Mouse (Mus musculus) liver, embryonic 12.5 days (tissue): ENCODE data around the gene Gstm1. TPM values are rescaled to one million over a fixed set of nuclear protein-coding genes. Genes with fewer than 3 reads are reported as not detected.
"Not testable (repeated sequence)": the region's sequence is repeated elsewhere in the genome, so short reads cannot be mapped to it uniquely, and the experiment has no call there.

Experiments used
- ATAC-seq: fragments of 200-750 bp; cut with Nextera tagmentation; 2 replicates; pipeline ENCODE4 v1.8.0; 2017; ENCODE audit warnings: moderate number of reproducible peaks, mild to moderate bottlenecking, moderate library complexity
- H3K27ac ChIP-seq: fragments of 300-500 bp; sonication (generic); 2 replicates; pipeline ENCODE4 v1.5.1; 2016; ENCODE audit warnings: mild to moderate bottlenecking
- H3K27me3 ChIP-seq: fragments of 300-500 bp; sonication (generic); replicated peaks from 2 replicates; pipeline ENCODE4 v1.6.1; 2016; ENCODE audit warnings: mild to moderate bottlenecking, moderate library complexity
- H3K36me3 ChIP-seq: fragments of 300-500 bp; sonication (generic); 2 replicates; pipeline ENCODE4 v1.6.1; 2016; ENCODE audit warnings: mild to moderate bottlenecking, moderate library complexity
- H3K4me1 ChIP-seq: fragments of 300-500 bp; sonication (generic); 2 replicates; pipeline ENCODE4 v1.6.1; 2016
- H3K4me2 ChIP-seq: fragments of 300-500 bp; sonication (generic); 2 replicates; pipeline ENCODE4 v1.6.1; 2016; ENCODE audit warnings: mild to moderate bottlenecking, moderate library complexity
- H3K4me3 ChIP-seq: fragments of 300-500 bp; sonication (generic); 2 replicates; pipeline ENCODE4 v1.5.1; 2016; ENCODE audit warnings: mild to moderate bottlenecking, moderate library complexity
- H3K9ac ChIP-seq: fragments of 300-500 bp; sonication (generic); 2 replicates; pipeline ENCODE4 v1.6.1; 2016; ENCODE audit warnings: mild to moderate bottlenecking, moderate library complexity
- H3K9me3 ChIP-seq: fragments of 300-500 bp; sonication (generic); replicated peaks from 2 replicates; pipeline ENCODE4 v1.6.1; 2016; ENCODE audit warnings: mild to moderate bottlenecking, moderate library complexity
- WGBS: fragments of 180-500 bp; shearing (Covaris S2); methylation state at CpG from one replicate; pipeline ENCODE4 v1.1.7; 2016; ENCODE audit not compliant: insufficient replicate concordance; 5-methylcytosine and 5-hydroxymethylcytosine counted together
- polyA plus RNA-seq: library from polyadenylated mRNA; unstranded; fragments of >200 nt; fragmentation: Nextera tagmentation; extraction: Ambion mirVana; gene quantifications from 2 replicates; pipeline ENCODE4 v1.2.1, GENCODE M21; 2016

Gstm1 gene
- polyA plus RNA-seq, 1 experiment from 2014 or later, result 237 TPM

DNA sequence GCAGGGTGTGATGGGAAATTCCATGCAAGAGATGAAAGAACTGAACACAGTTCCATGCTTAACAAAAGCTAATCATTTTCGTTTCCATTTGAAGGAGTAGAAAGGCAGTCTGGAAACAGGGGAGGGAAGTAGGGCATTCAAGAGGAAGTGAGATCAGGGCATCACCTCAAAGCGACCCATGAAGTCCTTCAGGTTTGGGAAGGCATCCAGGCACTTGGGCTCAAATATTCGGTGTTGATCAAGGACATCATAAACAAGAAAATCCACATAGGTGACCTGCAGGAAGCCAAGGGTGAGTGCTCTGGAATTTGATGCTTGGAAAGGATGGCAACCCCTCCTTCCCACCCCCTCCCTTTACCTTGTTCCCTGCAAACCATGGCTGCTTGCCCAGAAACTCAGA is 34.0 kb downstream of the Gstm1 start:
- no peak overlapping the region for H3K9ac ChIP-seq
- H3K9me3 ChIP-seq, result no peaks in the 10 kb centered on the region
- H3K4me2 ChIP-seq, result no peak overlapping the region
- WGBS, result 35% methylated on average over 3 of the region's 3 CpGs
- H3K4me3 ChIP-seq, result no peak overlapping the region
- no peaks in the 10 kb centered on the region for H3K27me3 ChIP-seq
- ATAC-seq, result no peak
- H3K36me3 ChIP-seq, result no peaks in the 10 kb centered on the region
- H3K27ac ChIP-seq, result no peak overlapping the region
- no peaks in the 10 kb centered on the region for H3K4me1 ChIP-seq

DNA sequence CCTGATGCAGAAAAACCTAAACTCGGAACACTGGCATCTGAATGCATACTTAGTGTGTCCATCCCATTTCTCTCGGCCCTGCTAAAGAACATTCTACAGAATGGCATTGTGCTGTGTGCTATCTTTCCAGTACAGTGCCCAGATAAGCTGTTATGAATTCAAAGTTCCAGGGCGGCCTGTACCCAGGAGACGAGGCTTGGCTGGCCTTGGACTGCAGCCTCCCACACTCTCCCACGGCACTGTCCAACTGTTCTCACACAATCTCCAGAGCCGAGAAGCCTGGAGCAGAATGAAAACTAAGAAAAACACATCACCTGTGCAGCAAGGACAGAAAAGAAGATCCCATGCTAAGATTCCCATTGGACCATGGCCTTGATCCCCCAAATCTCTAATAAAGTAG is 35.0 kb downstream of the Gstm1 start:
- Histone ChIP-seq H3K27me3 (no peaks in the 10 kb centered on the region), H3K27ac (no peak overlapping the region), H3K36me3 (no peaks in the 10 kb centered on the region), H3K4me2 (no peak overlapping the region), H3K9ac (no peak overlapping the region), H3K4me1 (no peaks in the 10 kb centered on the region), H3K9me3 (no peaks in the 10 kb centered on the region), H3K4me3 (no peak overlapping the region)
- WGBS, result 57% methylated on average over 6 of the region's 6 CpGs
- no peak for ATAC-seq

DNA sequence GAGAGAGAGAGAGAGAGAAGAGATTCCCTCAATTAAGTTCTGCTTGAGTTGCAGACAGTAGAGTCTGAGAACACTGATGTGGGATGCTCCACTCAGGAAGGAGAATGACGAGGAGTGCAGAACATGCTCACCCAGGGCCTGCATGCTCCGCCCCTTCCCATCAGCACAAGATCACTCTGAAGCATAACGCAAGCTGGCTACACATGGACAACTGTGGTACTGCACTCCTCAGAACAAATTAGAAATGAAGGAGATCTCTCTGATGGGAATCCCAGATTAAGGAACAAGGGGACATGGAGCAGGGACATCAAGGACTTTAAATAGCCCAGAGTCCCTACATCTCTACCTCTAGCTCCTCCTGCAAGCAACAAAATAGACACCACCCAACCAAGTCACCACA is 36.5 kb downstream of the Gstm1 start:
- Histone ChIP-seq H3K4me2 (no peak overlapping the region), H3K4me1 (no peaks in the 10 kb centered on the region), H3K27ac (no peak overlapping the region), H3K9ac (no peak overlapping the region), H3K27me3 (no peaks in the 10 kb centered on the region), H3K36me3 (no peaks in the 10 kb centered on the region), H3K4me3 (no peak overlapping the region), H3K9me3 (no peaks in the 10 kb centered on the region)
- no peak for ATAC-seq
- WGBS, result 61% methylated on average over 3 of the region's 3 CpGs

DNA sequence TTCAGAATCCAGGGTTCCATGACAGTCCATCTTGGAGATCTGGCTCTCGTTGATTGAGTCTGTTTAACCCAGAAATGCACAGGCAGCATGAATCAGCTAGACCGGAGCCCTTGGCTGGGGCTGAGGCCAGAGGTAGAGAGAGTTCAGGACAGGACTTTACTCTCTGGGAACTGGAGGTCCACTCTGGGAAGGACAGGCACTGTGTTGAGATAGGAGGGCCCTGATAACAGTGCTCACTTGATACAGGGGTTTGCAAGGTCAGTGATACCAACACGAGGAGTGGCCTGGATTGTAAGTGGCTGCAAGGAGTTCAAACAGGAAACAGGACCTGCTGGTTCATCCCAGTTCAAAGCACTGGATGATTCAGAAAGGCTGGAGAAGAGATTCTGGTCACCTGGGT is 40.1 kb downstream of the Gstm1 start:
- Histone ChIP-seq H3K4me3 (no peak overlapping the region), H3K4me1 (no peaks in the 10 kb centered on the region), H3K9ac (no peak overlapping the region), H3K27ac (no peak overlapping the region), H3K36me3 (no peaks in the 10 kb centered on the region), H3K9me3 (no peaks in the 10 kb centered on the region), H3K27me3 (no peaks in the 10 kb centered on the region), H3K4me2 (no peak overlapping the region)
- 51% methylated on average over 3 of the region's 3 CpGs for whole genome bisulfite sequencing
- ATAC-seq, result no peak

DNA sequence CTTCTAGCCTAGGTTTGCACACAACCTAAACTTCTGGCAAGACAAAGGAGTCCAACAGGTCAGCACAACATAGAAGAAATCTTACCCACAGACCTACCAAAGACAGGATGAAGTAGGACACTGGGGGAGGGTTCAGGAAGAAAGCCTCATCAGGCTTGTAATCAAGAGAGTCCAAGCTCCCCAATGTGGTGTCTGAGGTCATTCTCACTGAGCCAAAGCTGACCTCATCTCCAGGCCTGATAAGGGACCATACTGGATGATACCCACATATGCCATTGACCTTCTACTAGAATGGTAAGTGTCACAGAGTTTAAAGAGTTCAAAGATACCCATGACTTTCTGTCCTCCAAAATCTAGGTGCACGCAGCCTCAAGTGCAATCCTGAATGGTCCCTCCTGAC is 43.5 kb downstream of the Gstm1 start:
- no peak overlapping the region for H3K4me2 ChIP-seq
- WGBS, result 63% methylated on average over 1 of the region's 1 CpGs

DNA sequence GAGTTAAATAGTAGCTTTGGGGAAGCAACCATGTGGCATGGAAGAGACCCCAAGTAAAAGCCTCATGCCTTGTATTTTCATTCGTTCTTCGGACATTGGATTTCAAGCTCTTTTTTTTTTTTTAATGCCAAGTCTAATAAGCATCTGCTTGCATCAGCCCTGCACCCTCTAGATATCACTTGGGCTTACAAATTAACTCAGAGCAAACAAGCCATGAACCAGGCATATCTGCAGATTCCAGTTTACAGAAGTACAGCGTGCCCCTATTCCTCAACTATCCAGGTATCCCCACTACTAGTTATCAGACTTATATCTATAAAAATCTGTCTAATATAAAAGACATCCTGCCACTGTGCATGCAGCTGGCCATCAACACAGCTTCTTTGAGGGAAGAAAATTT is 45.7 kb downstream of the Gstm1 start:
- no peak overlapping the region for H3K4me3 ChIP-seq
- 0 out of 2 replicates have a peak, but pooled peaks cover 4% of the 10 kb centered on the region for H3K27me3 ChIP-seq
- H3K9ac ChIP-seq, result no peak overlapping the region
- no peak overlapping the region for H3K27ac ChIP-seq
- no peak for ATAC-seq
- 0 out of 2 replicates have a peak, but pooled peaks cover 7% of the 10 kb centered on the region for H3K4me1 ChIP-seq
- H3K4me2 ChIP-seq, result no peak overlapping the region
- no peaks in the 10 kb centered on the region for H3K36me3 ChIP-seq
- no peaks in the 10 kb centered on the region for H3K9me3 ChIP-seq
- 68% methylated on average over 3 of the region's 3 CpGs for WGBS

More for the DNA sequence above, 43.5 kb downstream of the Gstm1 start:
- Histone ChIP-seq H3K36me3 (no peaks in the 10 kb centered on the region), H3K27me3 (0 out of 2 replicates have a peak, but pooled peaks cover 4% of the 10 kb centered on the region), H3K9ac (no peak overlapping the region), H3K4me3 (no peak overlapping the region), H3K4me1 (0 out of 2 replicates have a peak, but pooled peaks cover 5% of the 10 kb centered on the region), H3K9me3 (no peaks in the 10 kb centered on the region), H3K27ac (no peak overlapping the region)
- ATAC-seq, result no peak

DNA sequence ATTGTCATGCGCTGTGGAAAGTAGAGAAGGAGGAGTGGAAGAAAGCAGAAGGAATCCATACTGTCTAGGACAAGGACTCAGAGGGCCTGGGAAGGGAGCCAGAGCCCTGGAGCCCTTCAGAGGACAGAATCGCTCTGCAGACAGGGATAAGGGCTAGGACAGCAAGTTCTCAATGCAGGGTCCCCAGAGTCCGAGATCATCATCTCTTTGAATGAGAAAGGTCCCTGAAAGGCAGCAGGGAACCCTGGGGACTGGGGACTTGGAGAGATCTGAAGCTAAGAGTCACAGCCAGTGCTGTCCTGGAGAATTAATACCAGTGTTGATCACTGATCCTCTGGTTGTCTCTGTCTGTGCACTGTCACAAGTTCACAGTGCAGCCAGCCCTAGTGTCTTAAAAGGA is 46.7 kb downstream of the Gstm1 start:
- H3K4me3 ChIP-seq, H3K9ac ChIP-seq, H3K9me3 ChIP-seq, H3K36me3 ChIP-seq, H3K4me2 ChIP-seq, ATAC-seq, H3K4me1 ChIP-seq, H3K27ac ChIP-seq, H3K27me3 ChIP-seq: not testable (repeated sequence)
- WGBS, result 53% methylated on average over 3 of the region's 3 CpGs

DNA sequence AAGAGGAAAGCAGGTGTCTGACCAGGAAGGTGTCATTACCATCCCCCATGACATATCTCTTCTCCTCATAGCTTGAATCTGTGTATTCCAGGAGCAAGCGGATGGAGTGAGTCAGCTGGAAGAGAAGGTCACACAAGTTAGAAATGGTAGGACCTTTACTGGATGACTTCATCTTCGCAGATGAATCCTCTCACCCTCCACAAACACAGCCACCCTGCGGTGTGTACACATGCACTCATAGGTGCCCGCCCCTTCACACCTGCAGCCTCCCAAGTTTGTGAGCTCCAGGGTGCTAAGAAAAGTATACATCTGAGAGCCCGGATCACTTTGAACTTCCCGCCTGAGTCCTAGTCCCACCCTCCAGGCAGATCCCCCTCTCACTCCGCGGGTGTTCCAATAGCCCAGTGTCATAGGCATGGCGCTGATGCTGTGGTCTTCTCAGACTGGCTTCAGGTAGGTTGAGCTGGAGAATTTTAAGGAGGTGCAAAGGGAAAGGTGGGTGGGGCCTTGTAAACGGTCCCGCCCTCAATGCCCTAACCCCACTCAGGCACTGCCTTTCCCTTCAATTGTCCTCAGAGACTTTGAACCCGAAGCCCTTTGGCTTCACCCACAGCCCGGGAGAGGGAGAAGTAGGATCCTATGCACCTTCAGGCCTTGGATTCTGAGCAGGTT is 48.9 kb downstream of the Gstm1 start, which contains the start of gene Gstm3:
Gstm3 (minus strand) TSS at position 560 of the 672 bp plus-strand sequence.
- H3K4me3 ChIP-seq, result no peak within 1 kb of the TSS
- H3K27ac ChIP-seq, result no peak within 1 kb of the TSS
- peak within 1 kb of the TSS; percentile 2; the same call in 1 of the 2 replicates for H3K4me2 ChIP-seq

DNA sequence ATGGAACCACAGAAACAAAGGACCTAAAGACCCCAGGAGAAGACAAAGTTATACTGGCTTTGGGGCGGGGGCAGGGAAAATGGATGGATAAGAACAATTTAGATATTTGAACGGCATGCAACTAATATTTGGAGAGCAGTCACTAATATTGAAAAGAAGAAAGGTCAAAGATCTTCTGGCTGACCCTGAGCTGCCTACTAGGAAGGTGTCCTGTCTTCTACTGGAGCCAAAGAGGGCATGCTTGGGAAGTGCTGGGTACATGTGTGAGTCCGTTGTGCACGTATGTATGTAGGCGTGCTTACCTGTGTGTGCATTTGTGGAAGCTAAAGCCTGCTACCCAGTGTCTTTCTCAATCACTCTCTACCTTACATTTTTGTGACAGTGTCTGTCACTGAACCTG is 51.1 kb downstream of the Gstm1 start:
- H3K27me3 ChIP-seq, result 0 out of 2 replicates have a peak, but pooled peaks cover 9% of the 10 kb centered on the region
- H3K9me3 ChIP-seq, result no peaks in the 10 kb centered on the region

More for the DNA sequence above, 48.9 kb downstream of the Gstm1 start, which contains the start of gene Gstm3:
- Histone ChIP-seq H3K9ac (no peak within 1 kb of the TSS), H3K9me3 (no peaks in the 10 kb centered on the region), H3K27me3 (0 out of 2 replicates have a peak, but pooled peaks cover 4% of the 10 kb centered on the region), H3K4me1 (peaks cover 21% of the 10 kb centered on the region), H3K36me3 (no peaks in the 10 kb centered on the region)
- peak; percentile 29; the same call in 1 of the 2 replicates for ATAC-seq
- 40% methylated on average over 13 of the region's 13 CpGs for WGBS

DNA sequence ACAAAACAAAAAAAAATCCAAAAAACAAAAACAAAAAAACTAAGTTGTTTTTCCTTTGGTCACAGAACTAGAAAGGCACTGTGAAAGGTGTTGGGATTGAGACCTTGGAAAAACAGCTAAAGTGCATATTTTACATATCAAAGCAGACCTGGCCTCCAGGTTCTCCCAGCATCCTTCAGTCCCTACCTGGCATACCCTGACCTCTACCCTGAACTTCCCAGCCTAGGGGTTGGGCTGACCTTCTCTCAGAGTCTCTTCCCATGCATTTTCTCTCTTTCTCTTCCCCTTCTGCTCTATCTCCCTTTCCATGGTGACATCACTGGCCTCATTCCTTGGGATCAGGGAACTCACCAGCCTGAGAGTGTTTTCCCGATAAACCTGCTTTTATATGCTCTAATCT is 52.2 kb downstream of the Gstm1 start:
- Histone ChIP-seq H3K36me3 (no peaks in the 10 kb centered on the region), H3K4me2 (no peak overlapping the region), H3K4me3 (no peak overlapping the region), H3K27ac (no peak overlapping the region), H3K9ac (no peak overlapping the region), H3K4me1 (peaks cover 25% of the 10 kb centered on the region), H3K27me3 (peaks cover 5% of the 10 kb centered on the region; the same call in 1 of the 2 replicates), H3K9me3 (no peaks in the 10 kb centered on the region)
- ATAC-seq, result no peak
- WGBS, result 72% methylated on average over 1 of the region's 1 CpGs

More for the DNA sequence above, 51.1 kb downstream of the Gstm1 start:
- 79% methylated on average over 5 of the region's 5 CpGs for WGBS
- Histone ChIP-seq H3K27ac (no peak overlapping the region), H3K4me1 (peaks cover 25% of the 10 kb centered on the region), H3K9ac (no peak overlapping the region), H3K4me3 (no peak overlapping the region), H3K36me3 (no peaks in the 10 kb centered on the region), H3K4me2 (no peak overlapping the region)
- no peak for ATAC-seq

DNA sequence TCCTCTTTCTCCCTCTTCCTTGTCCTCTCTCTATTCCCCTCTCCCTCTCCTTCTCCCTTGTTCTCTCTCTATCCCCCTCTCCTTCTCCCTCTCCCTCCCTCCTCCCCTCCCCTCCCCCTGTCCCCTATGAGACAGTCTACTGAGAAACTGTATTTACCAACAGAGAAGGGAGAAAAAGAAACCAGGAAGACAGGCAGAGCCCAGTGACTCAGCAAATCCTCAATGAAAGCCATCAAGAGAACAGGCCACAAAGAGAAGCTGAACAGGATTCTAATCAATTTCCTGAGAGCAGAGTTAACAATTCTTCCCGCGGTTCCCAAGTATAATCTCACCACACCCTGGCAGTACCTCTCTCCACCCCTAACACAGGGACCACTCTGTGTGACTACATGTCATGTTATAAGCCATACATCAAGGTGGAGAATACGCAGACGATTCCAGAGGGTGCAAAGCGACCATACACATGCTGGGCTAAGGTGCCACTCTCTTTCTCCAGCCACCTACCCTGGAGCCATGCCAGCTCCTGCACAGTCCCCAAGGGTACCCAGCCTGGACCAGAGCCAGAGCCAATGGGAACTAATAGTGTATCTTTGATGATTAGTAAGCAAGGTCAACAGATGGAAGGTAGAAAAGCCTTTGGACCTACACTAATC is 53.0 kb downstream of the Gstm1 start:
- H3K27me3 ChIP-seq, result peaks cover 8% of the 10 kb centered on the region
- 0 out of 2 replicates have a peak, but pooled peaks have one; percentile 20 for ATAC-seq
- H3K4me1 ChIP-seq, result peaks cover 25% of the 10 kb centered on the region
- 33% methylated on average over 5 of the region's 5 CpGs for WGBS
- no peaks in the 10 kb centered on the region for H3K9me3 ChIP-seq
- no peak overlapping the region for H3K9ac ChIP-seq
- no peak overlapping the region for H3K4me3 ChIP-seq
- peak overlapping the region; percentile 48 for H3K4me2 ChIP-seq
- no peaks in the 10 kb centered on the region for H3K36me3 ChIP-seq
- H3K27ac ChIP-seq, result peak overlapping the region; percentile 65

DNA sequence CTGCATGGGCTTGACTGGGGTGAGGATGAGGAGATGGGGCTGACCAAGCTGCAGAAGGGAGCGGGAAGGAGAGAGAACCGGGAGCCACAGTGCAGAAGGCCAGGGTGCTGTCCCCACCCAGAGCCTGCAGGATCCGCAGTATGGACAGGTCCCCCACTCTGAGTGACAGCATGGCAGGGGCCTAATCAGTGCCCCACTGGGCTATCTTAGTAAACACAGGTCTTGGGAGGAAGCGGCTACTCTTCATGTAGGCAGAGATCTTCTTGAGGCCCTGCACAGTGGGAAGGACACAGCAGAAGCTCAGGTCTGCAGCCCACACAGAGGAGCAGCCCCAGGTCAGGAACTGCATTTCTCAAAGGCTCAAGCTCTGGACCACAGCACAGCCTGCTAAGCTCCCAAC is 53.7 kb downstream of the Gstm1 start:
- Histone ChIP-seq H3K36me3 (no peaks in the 10 kb centered on the region), H3K4me3 (no peak overlapping the region), H3K9ac (no peak overlapping the region), H3K9me3 (no peaks in the 10 kb centered on the region), H3K27ac (peak overlapping the region; percentile 65; the same call in 1 of the 2 replicates), H3K4me2 (peak overlapping the region; percentile 48), H3K27me3 (peaks cover 10% of the 10 kb centered on the region), H3K4me1 (peaks cover 18% of the 10 kb centered on the region)
- whole genome bisulfite sequencing, result 21% methylated on average over 4 of the region's 4 CpGs
- peak; percentile 61 for ATAC-seq
